Mouse (Mus musculus): ENCODE data around the gene Tpm3.

GRCm38 (mm10) chr3:90137606-90138005, 65.2 kb downstream of the Tpm3 start:
- TF ChIP-seq USF2 (IDR thresholded peaks at IDR 0.05; ENCODE audit: borderline replicate concordance in 1 of 2, insufficient read depth in 1 of 2, low read depth in 1 of 2, low read length in 2 of 2) (no peak), CTCF (IDR thresholded peaks at IDR 0.05 in 2 of 3, conservative IDR thresholded peaks at IDR 0.05 in 1 of 3; ENCODE audit: control insufficient read depth in 1 of 3, insufficient read depth in 1 of 3, low read depth in 2 of 3, low read length in 3 of 3, poor library complexity in 1 of 3, severe bottlenecking in 1 of 3) (no peak), POLR2A (IDR thresholded peaks at IDR 0.05; ENCODE audit: control insufficient read depth in 1 of 2, insufficient read depth in 1 of 2, low read depth in 1 of 2, low read length in 2 of 2, poor library complexity in 1 of 2) (no peak), GABPA (IDR thresholded peaks at IDR 0.05; ENCODE audit: low read depth, low read length) (no peak), MYC (IDR thresholded peaks at IDR 0.05; ENCODE audit: low read depth, low read length) (no peak), MXI1 (IDR thresholded peaks at IDR 0.05; ENCODE audit: low read depth, low read length) (no peak), POLR2AphosphoS2 (IDR thresholded peaks at IDR 0.05; ENCODE audit: low read length) (no peak), EP300 (IDR thresholded peaks at IDR 0.05; ENCODE audit: low read depth in 1 of 2, low read length in 2 of 2) (no peak)
